Mouse (Mus musculus) adipocyte (in vitro differentiated cells): ENCODE results near the gene Pgm1.

Experiments used
- DNase-seq: peaks from one replicate; pipeline ENCODE4 v3.0.0-alpha.2; 2016; ENCODE audit warnings: low spot score

Pgm1 gene

GRCm38 (mm10) chr4:99957186-99957585 lies 28.0 kb downstream of the Pgm1 start:
- peak; percentile 79 for DNase-seq

- DNase-seq: no peak
These were observed 29.0 kb downstream of the Pgm1 start for GRCm38 (mm10) chr4:99958084-99958815.

GRCm38 (mm10) chr4:99959308-99959707 lies 30.1 kb downstream of the Pgm1 start:
- DNase-seq: no peak

- no peak for DNase-seq
These were observed 37.3 kb downstream of the Pgm1 start for GRCm38 (mm10) chr4:99966555-99966954.

- peak; percentile 40 for DNase-seq
These were observed 40.1 kb downstream of the Pgm1 start for GRCm38 (mm10) chr4:99969328-99969727.

GRCm38 (mm10) chr4:99970097-99970496 lies 40.9 kb downstream of the Pgm1 start:
- DNase-seq: peak; percentile 73

GRCm38 (mm10) chr4:99972886-99973285 lies 43.7 kb downstream of the Pgm1 start:
- no peak for DNase-seq

- DNase-seq: peak; percentile 49
These were observed 44.7 kb downstream of the Pgm1 start for GRCm38 (mm10) chr4:99973931-99974330.

GRCm38 (mm10) chr4:99974375-99974774 lies 45.2 kb downstream of the Pgm1 start:
- peak; percentile 56 for DNase-seq

- peak; percentile 24 for DNase-seq
These were observed 50.1 kb downstream of the Pgm1 start for GRCm38 (mm10) chr4:99979326-99979725.

- DNase-seq: no peak
These were observed 52.0 kb downstream of the Pgm1 start for GRCm38 (mm10) chr4:99981216-99981615.

- no peak for DNase-seq
These were observed 54.6 kb downstream of the Pgm1 start for GRCm38 (mm10) chr4:99983652-99984368.

- DNase-seq: no peak
These were observed 55.1 kb downstream of the Pgm1 start for GRCm38 (mm10) chr4:99984369-99984752.

- DNase-seq: no peak
These were observed 55.9 kb downstream of the Pgm1 start for GRCm38 (mm10) chr4:99985086-99985485.

GRCm38 (mm10) chr4:99985631-99986030 lies 56.4 kb downstream of the Pgm1 start:
- DNase-seq: no peak

- no peak for DNase-seq
These were observed 57.4 kb downstream of the Pgm1 start for GRCm38 (mm10) chr4:99986609-99987008.

- no peak for DNase-seq
These were observed 59.6 kb downstream of the Pgm1 start for GRCm38 (mm10) chr4:99988771-99989170.

GRCm38 (mm10) chr4:100000971-100001370 lies 71.8 kb downstream of the Pgm1 start:
- no peak for DNase-seq

- no peak for DNase-seq
These were observed 72.6 kb downstream of the Pgm1 start for GRCm38 (mm10) chr4:100001806-100002205.

GRCm38 (mm10) chr4:100007721-100008120 lies 78.5 kb downstream of the Pgm1 start:
- no peak for DNase-seq

- DNase-seq: peak; percentile 90
These were observed 79.3 kb downstream of the Pgm1 start for GRCm38 (mm10) chr4:100008371-100009090.

- no peak for DNase-seq
These were observed 80.0 kb downstream of the Pgm1 start for GRCm38 (mm10) chr4:100009211-100009678.

- no peak for DNase-seq
These were observed 81.7 kb downstream of the Pgm1 start for GRCm38 (mm10) chr4:100010916-100011315.
